In genomic region chr6:90514883-90515405, GRCm38 (mm10) we compare ENCODE assay signal across 8 mouse cellular contexts. TPM values are rescaled to one million over a fixed set of nuclear protein-coding genes. Genes with fewer than 3 reads are reported as not detected.
DNase-seq lines count a peak whose midpoint lies in the region; ATAC-seq and TF ChIP-seq lines count a peak whose summit lies in the region.

No protein-coding gene starts in this region.

- no peaks in the 10 kb centered on the region for H3K9me3 ChIP-seq in MEL (replicated peaks; ENCODE audit: insufficient read depth, low read length)
- H3K9me3 ChIP-seq in hindbrain, embryonic 11.5 days (ENCODE audit: control insufficient read depth, low read length): no peaks in the 10 kb centered on the region
- no peaks in the 10 kb centered on the region for H3K9me3 ChIP-seq in lung, postnatal 0 days (ENCODE audit: low read length)

- peak; percentile 43 for DNase-seq in MEL (ENCODE audit: low read depth, low spot score)
- DNase-seq in cerebellum, adult 9-11 months: peak; percentile 93
- DNase-seq in frontal cortex, postnatal 10 days (ENCODE audit: low spot score in 2 of 2): peak; percentile 63 to 81
- DNase-seq in hindbrain, embryonic 11.5 days (ENCODE audit: low spot score): peak; percentile 87
- peak; percentile 79 for DNase-seq in layer of hippocampus, adult 9-11 months
- peak; percentile 89 for DNase-seq in lung, postnatal 0 days (ENCODE audit: low spot score)
- peak; percentile 82 for DNase-seq in retina, postnatal 1 day
- DNase-seq in thymus, postnatal 4 days: peak; percentile 80

- TF ChIP-seq RAD21 in MEL (IDR thresholded peaks at IDR 0.05; ENCODE audit: low read depth, low read length): peak; percentile 70

- no peak overlapping the region for H3K27ac ChIP-seq in MEL (ENCODE audit: control insufficient read depth, low read depth, low read length)
- no peak overlapping the region for H3K27ac ChIP-seq in hindbrain, embryonic 11.5 days (ENCODE audit: low read depth, low read length)
- peak overlapping the region; percentile 62; the same call in 1 of the 2 replicates for H3K27ac ChIP-seq in lung, postnatal 0 days (ENCODE audit: low read length)

- no peaks in the 10 kb centered on the region for H3K79me2 ChIP-seq in MEL (ENCODE audit: control insufficient read depth, insufficient read depth, low read length, poor library complexity)

- H3K4me3 ChIP-seq in MEL (ENCODE audit: control insufficient read depth in 1 of 2, insufficient read depth in 1 of 2, low read depth in 2 of 2, low read length in 2 of 2): no peak overlapping the region
- H3K4me3 ChIP-seq in hindbrain, embryonic 11.5 days (ENCODE audit: low read depth, low read length): no peak overlapping the region
- no peak overlapping the region for H3K4me3 ChIP-seq in lung, postnatal 0 days (ENCODE audit: low read depth, low read length)

- H3K4me1 ChIP-seq in MEL (ENCODE audit: control insufficient read depth in 1 of 2, insufficient read depth in 2 of 2, low read length in 2 of 2): no peaks in the 10 kb centered on the region
- H3K4me1 ChIP-seq in hindbrain, embryonic 11.5 days (replicated peaks; ENCODE audit: control insufficient read depth, insufficient read depth, low read length): no peaks in the 10 kb centered on the region
- peaks cover 5% of the 10 kb centered on the region; the same call in 1 of the 2 replicates for H3K4me1 ChIP-seq in lung, postnatal 0 days (ENCODE audit: insufficient read depth, low read depth, low read length)

- peaks cover 0 to 3% of the 10 kb centered on the region in 2 experiments; a peak in 3 of 4 replicates for H3K27me3 ChIP-seq in MEL (ENCODE audit: control insufficient read depth in 1 of 2, insufficient read depth in 2 of 2, low read length in 2 of 2)
- H3K27me3 ChIP-seq in hindbrain, embryonic 11.5 days (ENCODE audit: control insufficient read depth, insufficient read depth, low read length): no peaks in the 10 kb centered on the region
- H3K27me3 ChIP-seq in lung, postnatal 0 days (replicated peaks; ENCODE audit: insufficient read depth, low read length): no peaks in the 10 kb centered on the region

- no peak for TF ChIP-seq POLR2A in MEL (IDR thresholded peaks at IDR 0.05; ENCODE audit: control insufficient read depth in 1 of 2, insufficient read depth in 1 of 2, low read depth in 1 of 2, low read length in 2 of 2, poor library complexity in 1 of 2)

- H3K9ac ChIP-seq in MEL (ENCODE audit: control insufficient read depth, low read depth, low read length, poor library complexity, severe bottlenecking): no peak overlapping the region
- no peak overlapping the region for H3K9ac ChIP-seq in hindbrain, embryonic 11.5 days (ENCODE audit: low read depth, low read length)
- no peak overlapping the region for H3K9ac ChIP-seq in lung, postnatal 0 days (replicated peaks; ENCODE audit: low read depth)

- 39% methylated on average over 4 of the region's 4 CpGs for WGBS in hindbrain, embryonic 11.5 days
- WGBS in lung, postnatal 0 days: 33% methylated on average over 4 of the region's 4 CpGs

- no peak for TF ChIP-seq EP300 in MEL (IDR thresholded peaks at IDR 0.05; ENCODE audit: low read depth in 1 of 2, low read length in 2 of 2)
- TF ChIP-seq EP300 in lung, postnatal 0 days (IDR thresholded peaks at IDR 0.05): peak; percentile 55; the same call in 1 of the 2 replicates

- no peaks in the 10 kb centered on the region for H3K36me3 ChIP-seq in MEL (ENCODE audit: control insufficient read depth in 1 of 2, insufficient read depth in 2 of 2, low read length in 2 of 2)
- H3K36me3 ChIP-seq in hindbrain, embryonic 11.5 days (ENCODE audit: control insufficient read depth, insufficient read depth, low read length): no peaks in the 10 kb centered on the region
- H3K36me3 ChIP-seq in lung, postnatal 0 days (ENCODE audit: insufficient read depth, low read length): no peaks in the 10 kb centered on the region

- peak; percentile 67 to 93 (median 75) for TF ChIP-seq CTCF in MEL (IDR thresholded peaks at IDR 0.05 in 2 of 3, conservative IDR thresholded peaks at IDR 0.05 in 1 of 3; ENCODE audit: control insufficient read depth in 1 of 3, insufficient read depth in 1 of 3, low read depth in 2 of 3, low read length in 3 of 3, poor library complexity in 1 of 3, severe bottlenecking in 1 of 3)
- TF ChIP-seq CTCF in lung, postnatal 0 days (IDR thresholded peaks at IDR 0.05): peak; percentile 93

- ATAC-seq in hindbrain, embryonic 11.5 days (ENCODE audit: low FRiP score): peak; percentile 78
- peak; percentile 93 for ATAC-seq in lung, postnatal 0 days

- H3K4me2 ChIP-seq in hindbrain, embryonic 11.5 days (replicated peaks; ENCODE audit: low read depth, low read length): no peak overlapping the region
- H3K4me2 ChIP-seq in lung, postnatal 0 days (replicated peaks; ENCODE audit: low read depth, low read length): no peak overlapping the region

TF ChIP-seq in MEL, 35 proteins besides CTCF, POLR2A, EP300 and RAD21:
- TF ChIP-seq SMC3 (IDR thresholded peaks at IDR 0.05; ENCODE audit: low read depth, low read length): peak; percentile 65
- no peak for TF ChIP-seq USF1 (IDR thresholded peaks at IDR 0.05; ENCODE audit: low read depth, low read length)
- TF ChIP-seq ELF1 (IDR thresholded peaks at IDR 0.05; ENCODE audit: low read depth, low read length): no peak
- TF ChIP-seq ZMIZ1 (IDR thresholded peaks at IDR 0.05; ENCODE audit: low read depth, low read length): no peak
- peak; percentile 51 for TF ChIP-seq ZC3H11A (IDR thresholded peaks at IDR 0.05; ENCODE audit: low read depth, low read length)
- TF ChIP-seq CHD1 (IDR thresholded peaks at IDR 0.05; ENCODE audit: low read depth, low read length): no peak
- TF ChIP-seq GATA1 (IDR thresholded peaks at IDR 0.05; ENCODE audit: low read depth, low read length): no peak
- TF ChIP-seq MXI1 (IDR thresholded peaks at IDR 0.05; ENCODE audit: low read depth, low read length): no peak
- TF ChIP-seq CHD2 (IDR thresholded peaks at IDR 0.05; ENCODE audit: low read length): no peak
- no peak for TF ChIP-seq NELFE (IDR thresholded peaks at IDR 0.05; ENCODE audit: low read depth, low read length)
- no peak for TF ChIP-seq MAX (IDR thresholded peaks at IDR 0.05; ENCODE audit: low read length)

RNA-seq across cellular contexts. Expression of gene Aldh1l1, which starts 28.7 kb away (rescaled TPM):
- total RNA-seq in MEL (2012; rRNA removed): 0.04 TPM in 1 of 2 replicates, not detected in the other
- polyA plus RNA-seq in MEL (2012; ENCODE audit: insufficient read depth in 1 of 2, insufficient read length in 2 of 2, low read depth in 1 of 2, low replicate concordance in 2 of 2, missing spikeins in 1 of 2): under 1 TPM in 1 of 2 experiments, not detected in 1; 0.14 TPM
- polyA plus RNA-seq in hindbrain, embryonic 11.5 days (2014; fragmentation: Nextera tagmentation; extraction: Ambion mirVana): 2.2 TPM in 2 replicates
- polyA plus RNA-seq in lung, postnatal 0 days (2015; fragmentation: Nextera tagmentation; extraction: Ambion mirVana): 4.8 and 5.7 TPM in 2 replicates

RNA-seq across cellular contexts. Expression of gene Klf15, which starts 52.6 kb away (rescaled TPM):
- total RNA-seq in MEL (2012; rRNA removed): not detected in 2 replicates
- not detected for polyA plus RNA-seq in MEL (2012; ENCODE audit: insufficient read depth in 1 of 2, insufficient read length in 2 of 2, low read depth in 1 of 2, low replicate concordance in 2 of 2, missing spikeins in 1 of 2)
- 1.9 and 3.6 TPM in 2 replicates for polyA plus RNA-seq in hindbrain, embryonic 11.5 days (2014; fragmentation: Nextera tagmentation; extraction: Ambion mirVana)
- polyA plus RNA-seq in lung, postnatal 0 days (2015; fragmentation: Nextera tagmentation; extraction: Ambion mirVana): 20.0 and 41.4 TPM in 2 replicates

Comparison
In these comparisons a context has a peak if more than half of its experiments do, and no peak if none do; other contexts are left out.
1. DNase-seq: peak in every context shown above with its lines; median percentile 93 in cerebellum, adult 9-11 months; 89 in lung, postnatal 0 days; 87 in hindbrain, embryonic 11.5 days; 82 in retina, postnatal 1 day; 80 in thymus, postnatal 4 days; 79 in layer of hippocampus, adult 9-11 months; 72 in frontal cortex, postnatal 10 days; 43 in MEL.